Mouse (Mus musculus) midbrain, embryonic 14.5 days (tissue): ENCODE data around the gene Fitm1. TPM values are rescaled to one million over a fixed set of nuclear protein-coding genes. Genes with fewer than 3 reads are reported as not detected.

ENCODE experiments used
- ATAC-seq: fragments of 200-750 bp; cut with Nextera tagmentation; 2 replicates; pipeline ENCODE4 v1.8.0; 2017; ENCODE audit warnings: moderate number of reproducible peaks, moderate library complexity; ENCODE audit not compliant: low FRiP score, low TSS enrichment
- DNase-seq: peaks from one replicate; pipeline ENCODE4 v3.0.0-alpha.2; 2015
- H3K27ac ChIP-seq: fragments of 300-500 bp; sonication (generic); replicated peaks from 2 replicates; pipeline ENCODE4 v1.5.1; 2014; ENCODE audit warnings: mild to moderate bottlenecking, low read depth, low read length, moderate library complexity
- H3K27me3 ChIP-seq: fragments of 300-500 bp; sonication (generic); 2 replicates; pipeline ENCODE4 v1.6.1; 2014; ENCODE audit warnings: low read length, control low read depth, mixed read lengths; ENCODE audit not compliant: control insufficient read depth, insufficient read depth
- H3K36me3 ChIP-seq: fragments of 300-500 bp; sonication (generic); 2 replicates; pipeline ENCODE4 v1.6.1; 2014; ENCODE audit warnings: low read length, control low read depth; ENCODE audit not compliant: control insufficient read depth, insufficient read depth
- H3K4me1 ChIP-seq: fragments of 300-500 bp; sonication (generic); 2 replicates; pipeline ENCODE4 v1.6.1; 2014; ENCODE audit warnings: mild to moderate bottlenecking, antibody characterized with exemption, low read length, control low read depth; ENCODE audit not compliant: control insufficient read depth, insufficient read depth
- H3K4me2 ChIP-seq: fragments of 300-500 bp; sonication (generic); 2 replicates; pipeline ENCODE4 v1.6.1; 2014; ENCODE audit warnings: mild to moderate bottlenecking, low read length, moderate library complexity
- H3K4me3 ChIP-seq: fragments of 300-500 bp; sonication (generic); replicated peaks from 2 replicates; pipeline ENCODE4 v1.5.1; 2014; ENCODE audit warnings: low read depth, low read length
- H3K9ac ChIP-seq: fragments of 300-500 bp; sonication (generic); replicated peaks from 2 replicates; pipeline ENCODE4 v1.6.1; 2014; ENCODE audit warnings: mild to moderate bottlenecking, low read length, moderate library complexity
- H3K9me3 ChIP-seq: fragments of 300-500 bp; sonication (generic); 2 replicates; pipeline ENCODE4 v1.6.1; 2016; ENCODE audit warnings: low read length, control low read depth, mixed read lengths; ENCODE audit not compliant: control insufficient read depth
- WGBS: fragments of 180-500 bp; shearing (Covaris S2); extraction: QIAGEN DNeasy Blood & Tissue Kit; methylation state at CpG from one replicate; pipeline ENCODE4 v1.1.7; 2014; 5-methylcytosine and 5-hydroxymethylcytosine counted together
- polyA plus RNA-seq: library from polyadenylated mRNA; unstranded; fragments of >200 nt; fragmentation: Nextera tagmentation; extraction: Ambion mirVana; gene quantifications from 2 replicates; pipeline ENCODE4 v1.2.1, GENCODE M21; 2014

Gene Fitm1
- polyA plus RNA-seq = not detected in 2 replicates

DNA sequence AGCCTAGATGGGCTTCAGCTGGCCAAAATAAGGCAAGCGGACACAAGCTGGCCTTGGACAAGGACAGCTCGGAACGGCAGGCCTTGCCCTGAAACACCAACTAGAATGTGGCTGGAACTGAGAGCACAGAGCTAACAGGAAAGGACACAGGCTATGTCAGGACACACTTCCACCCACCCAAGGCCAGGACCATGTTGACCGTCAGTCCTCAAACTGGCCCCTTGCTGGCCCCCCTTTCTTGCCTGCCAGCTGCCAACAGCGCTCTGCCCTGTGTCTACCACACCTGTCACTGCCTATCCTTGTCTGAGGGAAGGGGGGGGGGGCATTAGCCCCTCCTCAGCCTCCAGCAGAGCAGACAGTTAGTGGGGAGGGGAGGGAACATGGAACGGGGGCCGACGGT is at the start of gene Fitm1:
Gene Fitm1, plus strand, starts transcription at position 316 of the 400 bp plus-strand sequence.
- WGBS = 80% methylated on average over 8 of the region's 8 CpGs
- no peak within 1 kb of the TSS for H3K4me2 ChIP-seq
- H3K36me3 ChIP-seq = peaks cover 11% of the 10 kb centered on the region
- no peaks in the 10 kb centered on the region for H3K9me3 ChIP-seq
- DNase-seq = no peak
- no peaks in the 10 kb centered on the region for H3K27me3 ChIP-seq
- H3K9ac ChIP-seq = no peak within 1 kb of the TSS
- no peak within 1 kb of the TSS for H3K27ac ChIP-seq
- ATAC-seq = no peak
- peaks cover 13% of the 10 kb centered on the region for H3K4me1 ChIP-seq
- H3K4me3 ChIP-seq = no peak within 1 kb of the TSS

DNA sequence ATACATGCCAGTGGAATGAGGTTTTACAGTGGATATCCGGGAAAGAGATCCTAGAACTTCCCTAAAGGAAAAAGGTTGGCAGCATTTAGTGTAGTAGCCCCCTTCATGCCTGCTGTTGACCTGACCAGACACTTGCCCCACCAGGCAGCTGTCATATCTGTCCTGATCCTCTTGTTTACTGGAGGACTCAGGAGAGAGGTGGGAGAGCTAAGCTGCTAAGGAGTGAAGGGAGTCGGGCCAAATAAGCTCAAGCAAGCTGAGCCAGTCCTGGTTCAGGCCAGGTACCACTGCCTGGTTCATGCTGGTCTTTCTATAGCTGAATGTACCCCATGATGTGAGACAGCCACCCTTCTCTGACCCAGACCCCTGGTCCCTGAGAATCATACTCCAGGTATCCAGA is 48.7 kb upstream of the Fitm1 start:
- DNase-seq = no peak
- Histone ChIP-seq H3K9me3 (no peaks in the 10 kb centered on the region), H3K36me3 (no peaks in the 10 kb centered on the region), H3K4me1 (no peaks in the 10 kb centered on the region), H3K9ac (no peak overlapping the region), H3K4me2 (no peak overlapping the region), H3K27ac (no peak overlapping the region), H3K27me3 (no peaks in the 10 kb centered on the region), H3K4me3 (no peak overlapping the region)
- no peak for ATAC-seq
- WGBS = 76% methylated on average over 2 of the region's 2 CpGs

DNA sequence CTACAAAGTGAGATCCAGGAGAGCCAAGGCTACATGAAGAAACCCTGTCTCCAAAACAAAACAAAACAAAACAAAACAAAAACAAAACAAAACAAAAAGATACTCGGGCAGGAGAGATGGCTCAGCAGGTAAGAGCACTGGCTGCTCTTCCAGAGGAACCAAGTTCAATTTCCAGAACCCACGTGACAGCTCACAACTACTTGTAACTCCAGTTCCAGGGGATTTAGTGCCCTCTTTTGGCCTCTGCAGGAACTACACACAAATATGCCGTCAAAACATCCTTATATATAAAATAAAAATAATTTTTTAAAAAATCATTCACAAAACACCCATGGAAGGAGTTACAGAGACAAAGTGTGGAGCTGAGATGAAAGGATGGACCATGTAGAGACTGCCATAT is 47.5 kb upstream of the Fitm1 start:
- Histone ChIP-seq H3K4me1 (no peaks in the 10 kb centered on the region), H3K27me3 (no peaks in the 10 kb centered on the region), H3K9me3 (no peaks in the 10 kb centered on the region), H3K4me2 (no peak overlapping the region), H3K4me3 (no peak overlapping the region), H3K36me3 (no peaks in the 10 kb centered on the region), H3K27ac (no peak overlapping the region), H3K9ac (no peak overlapping the region)
- DNase-seq (peak; percentile 67), ATAC-seq (no peak)
- 16% methylated on average over 3 of the region's 3 CpGs for WGBS

DNA sequence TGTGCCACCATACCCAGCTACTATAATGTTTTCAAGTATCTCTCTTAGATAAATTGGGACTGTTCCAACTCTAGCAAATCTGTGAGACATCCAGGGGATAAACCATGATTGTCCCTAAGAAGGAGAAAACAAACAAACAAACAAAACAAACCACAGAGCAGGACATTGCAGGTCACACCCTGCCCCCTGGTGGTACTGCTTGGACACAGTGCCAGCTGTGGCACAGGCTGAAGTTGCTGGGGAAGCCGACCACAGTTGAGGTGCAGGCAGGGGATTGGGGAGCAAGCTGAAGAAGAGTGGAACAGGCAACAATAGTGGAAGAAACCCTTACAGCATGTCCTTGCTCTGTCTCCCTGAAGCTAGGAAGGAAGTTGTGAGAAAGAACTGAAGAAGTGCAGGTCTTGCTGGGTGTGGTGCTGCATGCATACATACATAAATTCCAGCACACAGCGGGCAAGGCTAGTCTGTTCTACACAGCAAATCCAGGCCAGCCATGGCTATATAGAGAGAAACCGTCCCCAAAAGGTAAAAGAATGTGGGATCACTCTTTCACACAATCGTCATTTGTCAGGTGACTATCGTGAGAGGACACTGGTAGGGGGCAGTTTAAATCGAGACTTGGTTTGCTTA is 39.2 kb upstream of the Fitm1 start:
- Histone ChIP-seq H3K9me3 (no peaks in the 10 kb centered on the region), H3K27ac (no peak overlapping the region), H3K9ac (no peak overlapping the region), H3K4me2 (no peak overlapping the region), H3K4me3 (no peak overlapping the region), H3K27me3 (no peaks in the 10 kb centered on the region), H3K4me1 (peaks cover 13% of the 10 kb centered on the region), H3K36me3 (no peaks in the 10 kb centered on the region)
- DNase-seq = peak; percentile 68
- no peak for ATAC-seq
- WGBS = 55% methylated on average over 6 of the region's 6 CpGs

GRCm38 (mm10) chr14:55540067-55540786 is 35.2 kb upstream of the Fitm1 start, which contains the start of gene Pck2:
Gene Pck2 (plus strand): TSS chr14:55540266.
- Histone ChIP-seq H3K36me3 (peaks cover 13% of the 10 kb centered on the region), H3K4me1 (peaks cover 18% of the 10 kb centered on the region), H3K9ac (peak within 1 kb of the TSS; percentile 69), H3K9me3 (no peaks in the 10 kb centered on the region), H3K27me3 (no peaks in the 10 kb centered on the region), H3K27ac (peak within 1 kb of the TSS; percentile 91), H3K4me2 (peak within 1 kb of the TSS; percentile 90), H3K4me3 (peak within 1 kb of the TSS; percentile 50)
- ATAC-seq = peak; percentile 74
- under 1% methylated on average over 32 of the region's 32 CpGs for WGBS
- peak; percentile 80 for DNase-seq

GRCm38 (mm10) chr14:55540787-55541321 is 34.6 kb upstream of the Fitm1 start:
- WGBS = 4% methylated on average over 10 of the region's 10 CpGs
- Histone ChIP-seq H3K4me3 (peak overlapping the region; percentile 50), H3K9ac (peak overlapping the region; percentile 69), H3K4me1 (peaks cover 18% of the 10 kb centered on the region), H3K4me2 (peak overlapping the region; percentile 90), H3K27ac (peak overlapping the region; percentile 91), H3K27me3 (no peaks in the 10 kb centered on the region), H3K36me3 (peaks cover 16% of the 10 kb centered on the region), H3K9me3 (no peaks in the 10 kb centered on the region)
- peak; percentile 51 for ATAC-seq
- peak; percentile 84 for DNase-seq

DNA sequence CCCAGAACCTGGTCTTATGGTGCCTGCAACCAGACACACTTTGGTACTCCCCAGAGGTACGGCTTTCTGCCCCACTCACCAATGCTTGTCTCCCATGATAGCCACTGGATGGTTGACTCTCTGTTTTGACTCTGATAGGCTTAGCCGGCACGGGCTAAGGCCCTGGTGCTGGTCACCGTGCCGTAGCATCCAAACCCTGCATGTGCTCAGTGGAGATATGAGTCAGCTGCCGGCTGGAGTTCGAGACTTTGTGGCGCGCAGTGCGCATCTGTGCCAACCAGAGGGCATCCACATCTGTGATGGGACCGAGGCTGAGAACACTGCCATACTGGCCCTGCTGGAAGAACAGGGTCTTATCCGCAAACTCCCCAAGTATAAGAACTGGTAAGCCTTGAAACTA is 33.1 kb upstream of the Fitm1 start:
- Histone ChIP-seq H3K27ac (no peak overlapping the region), H3K27me3 (no peaks in the 10 kb centered on the region), H3K9me3 (no peaks in the 10 kb centered on the region), H3K36me3 (peaks cover 19% of the 10 kb centered on the region), H3K4me1 (peaks cover 18% of the 10 kb centered on the region), H3K4me2 (no peak overlapping the region), H3K9ac (no peak overlapping the region), H3K4me3 (no peak overlapping the region)
- 97% methylated on average over 12 of the region's 12 CpGs for WGBS
- ATAC-seq = no peak
- DNase-seq = no peak

GRCm38 (mm10) chr14:55544334-55544733 is 31.1 kb upstream of the Fitm1 start:
- DNase-seq = no peak
- 76% methylated on average over 9 of the region's 9 CpGs for WGBS

More at GRCm38 (mm10) chr14:55544334-55544733, 31.1 kb upstream of the Fitm1 start:
- ATAC-seq = no peak
- H3K4me2 ChIP-seq = no peak overlapping the region
- H3K36me3 ChIP-seq = peaks cover 38% of the 10 kb centered on the region
- no peaks in the 10 kb centered on the region for H3K27me3 ChIP-seq
- no peak overlapping the region for H3K4me3 ChIP-seq
- H3K9me3 ChIP-seq = no peaks in the 10 kb centered on the region
- H3K27ac ChIP-seq = no peak overlapping the region
- H3K4me1 ChIP-seq = peaks cover 18% of the 10 kb centered on the region
- no peak overlapping the region for H3K9ac ChIP-seq
